Mouse (Mus musculus): ENCODE results near the gene Oasl1.

The Oasl1 gene

DNA sequence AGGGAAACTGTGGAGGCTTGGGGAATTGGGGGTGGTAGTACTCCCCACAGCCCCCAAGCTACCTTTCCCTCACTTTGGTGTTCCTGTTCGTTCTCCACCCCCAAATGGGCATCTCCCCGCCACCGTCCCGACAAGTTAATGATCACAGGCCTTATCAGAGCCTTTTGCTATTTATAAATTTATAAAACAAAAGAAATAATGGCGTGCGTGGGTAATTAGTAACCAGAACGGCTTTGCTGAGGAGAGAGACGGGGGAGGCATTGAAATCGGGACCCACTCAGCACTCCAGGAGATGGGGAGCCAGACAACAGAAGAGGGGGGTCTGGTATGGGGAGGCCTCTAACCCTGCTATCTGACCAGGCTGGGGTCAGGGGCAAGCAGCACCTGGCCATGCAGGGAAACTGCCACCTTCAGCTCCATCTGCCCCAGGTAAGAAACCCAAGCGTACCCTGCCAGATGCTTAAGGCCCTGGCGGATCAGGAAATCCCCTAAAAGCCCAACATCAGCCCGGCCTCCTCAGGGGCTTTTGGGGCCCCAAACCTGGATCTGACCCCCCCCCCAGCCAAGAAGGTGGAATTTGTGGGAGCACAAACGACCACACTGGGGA is 46.7 kb downstream of the Oasl1 start:
- no peak for DNase-seq (ENCODE audit: low spot score)

GRCm38 (mm10) chr5:114970824-114971227 is 47.8 kb downstream of the Oasl1 start, which contains the start of gene Hnf1a:
Hnf1a (minus strand) TSS chr5:114971094.
- DNase-seq (ENCODE audit: low spot score) = no peak

DNA sequence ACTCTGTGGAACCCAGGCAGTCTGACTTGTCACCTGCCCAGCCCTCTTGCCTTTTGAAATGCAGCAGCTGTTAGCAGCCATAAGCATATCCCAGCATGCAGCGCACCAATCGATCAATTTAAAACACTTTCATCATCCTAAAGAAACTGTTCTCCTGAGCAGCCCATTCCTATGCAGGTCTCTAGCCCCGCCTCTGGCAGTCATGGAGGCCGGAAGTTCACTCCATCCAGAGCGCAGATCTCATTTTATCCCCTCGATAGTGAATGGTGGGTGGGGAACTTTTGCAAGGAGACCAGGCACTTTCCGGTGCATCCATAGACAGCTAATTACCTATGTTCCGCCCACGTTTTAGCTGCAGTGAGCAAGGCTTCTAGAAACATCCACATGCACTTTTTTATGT is 49.2 kb downstream of the Oasl1 start:
- no peak for DNase-seq (ENCODE audit: low spot score)

DNA sequence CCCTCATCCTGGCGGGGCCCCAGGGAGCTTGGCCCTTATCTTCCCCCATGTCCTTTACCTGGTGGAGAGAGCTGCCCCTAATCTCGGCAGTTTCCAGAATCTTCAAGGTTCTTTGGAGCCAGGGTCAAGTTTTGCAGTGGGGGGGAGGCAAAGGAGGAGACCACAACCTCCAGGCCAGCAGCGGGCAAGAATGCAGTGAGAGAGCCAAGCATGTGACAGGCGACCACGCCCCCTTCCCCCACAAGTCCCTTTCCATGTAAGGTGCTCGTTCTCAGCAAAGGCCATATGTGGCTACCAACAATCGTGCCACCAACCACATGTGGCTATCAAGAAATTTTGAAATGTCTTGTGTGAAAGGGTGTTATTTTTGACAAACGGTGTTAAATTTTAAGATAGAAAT is 50.1 kb downstream of the Oasl1 start:
- DNase-seq (ENCODE audit: low spot score) = no peak

DNA sequence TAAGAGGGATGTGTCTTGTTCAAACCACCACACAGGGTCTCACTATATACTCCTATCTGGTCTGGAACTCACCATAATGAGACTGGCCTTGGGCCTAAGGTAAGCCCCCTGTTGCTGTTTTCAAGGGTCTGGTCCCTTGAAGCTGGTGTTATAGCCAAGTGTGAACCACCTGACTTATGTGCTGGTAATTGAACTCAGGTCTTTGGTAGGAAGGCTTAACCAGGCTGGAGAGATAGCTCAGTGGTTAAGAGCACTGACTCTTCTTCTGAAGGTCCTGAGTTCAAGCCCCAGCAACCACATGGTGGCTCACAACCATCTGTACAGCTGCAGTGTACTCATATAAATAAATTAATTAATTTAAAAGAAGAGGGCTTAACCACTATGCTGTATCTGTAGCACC is 53.9 kb downstream of the Oasl1 start:
- DNase-seq (ENCODE audit: low spot score) = no peak

GRCm38 (mm10) chr5:114978473-114978872 is 55.4 kb downstream of the Oasl1 start:
- DNase-seq (ENCODE audit: low spot score) = no peak

DNA sequence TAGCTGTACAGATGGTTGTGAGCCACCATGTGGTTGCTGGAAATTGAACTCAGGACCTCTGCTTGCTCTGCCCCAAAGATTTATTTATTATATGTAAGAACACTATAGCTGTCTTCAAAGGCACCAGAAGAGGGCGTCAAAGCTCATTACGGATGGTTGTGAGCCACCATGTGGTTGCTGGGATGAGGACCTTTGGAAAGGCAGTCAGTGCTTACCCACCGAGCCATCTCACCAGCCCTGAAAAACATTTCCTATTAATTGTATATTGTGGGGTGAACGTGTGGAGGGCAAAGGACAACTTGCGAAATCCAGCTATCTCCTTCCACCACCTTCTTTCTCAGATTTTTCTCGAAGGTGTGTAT is 55.8 kb downstream of the Oasl1 start:
- peak; percentile 62 for DNase-seq (ENCODE audit: low spot score)

DNA sequence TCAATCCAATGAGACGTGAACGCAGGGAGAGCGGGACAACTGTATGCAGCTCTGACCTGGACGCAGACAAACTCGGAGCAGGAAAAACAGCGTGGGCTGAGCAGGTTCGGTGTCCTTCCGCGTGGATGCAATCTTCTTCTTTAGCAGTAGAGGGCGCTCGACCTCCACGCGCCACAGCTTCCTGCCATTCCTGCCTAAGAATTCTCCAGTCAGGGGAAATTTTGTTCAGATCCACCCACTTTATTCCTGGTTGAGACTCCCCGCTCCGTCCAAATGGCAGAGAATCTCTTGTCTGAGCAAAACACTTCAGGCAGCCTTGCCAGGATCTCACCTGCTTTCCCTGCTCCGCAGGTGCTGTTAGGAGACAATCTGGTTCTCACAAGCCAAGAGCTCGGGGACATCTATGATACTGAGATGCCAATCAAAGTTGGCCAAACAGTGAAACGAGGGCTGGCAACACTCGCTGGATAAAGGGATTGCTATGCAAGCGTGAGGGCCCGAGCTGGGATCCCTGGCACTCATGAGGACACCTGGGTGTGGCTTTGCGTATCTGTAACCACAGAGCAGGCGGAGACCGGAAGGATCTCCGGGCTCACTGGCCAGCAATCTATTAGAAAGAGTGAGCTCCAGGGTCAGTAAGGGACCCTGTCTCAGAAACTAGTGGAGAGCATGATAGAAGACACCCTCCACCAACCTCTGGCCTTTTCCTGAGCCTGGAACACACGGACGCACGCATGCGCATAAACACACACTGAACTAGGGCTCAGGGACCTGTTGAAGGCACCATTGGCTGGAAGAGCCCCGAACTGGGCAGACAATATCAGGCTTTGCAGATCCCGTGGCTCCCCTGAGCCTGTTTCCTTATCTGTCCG is 56.4 kb downstream of the Oasl1 start:
- peak; percentile 78 for DNase-seq (ENCODE audit: low spot score)

- DNase-seq (ENCODE audit: low spot score) = no peak
These were observed 57.2 kb downstream of the Oasl1 start for GRCm38 (mm10) chr5:114980122-114980748.

DNA sequence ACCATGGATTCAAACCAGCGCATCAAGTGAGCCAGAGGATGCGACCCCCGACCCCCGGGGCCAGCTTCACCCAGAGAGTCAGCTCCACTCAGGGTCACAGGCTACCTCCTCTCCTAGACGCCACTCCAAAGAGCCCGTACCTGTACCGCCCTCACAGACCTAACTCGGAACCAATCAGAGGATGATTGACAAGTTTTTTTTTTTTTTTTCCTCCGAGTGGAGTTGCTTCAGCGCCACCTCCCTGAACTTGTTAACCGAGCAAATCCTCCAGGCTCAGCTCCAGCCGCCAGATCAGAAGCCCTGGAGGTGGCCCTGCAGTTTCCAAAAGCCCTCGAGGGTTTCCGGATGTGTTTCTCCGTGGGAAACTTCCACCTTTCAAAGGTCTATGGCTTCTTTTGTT is 59.0 kb downstream of the Oasl1 start:
- DNase-seq (ENCODE audit: low spot score) = no peak

GRCm38 (mm10) chr5:114985074-114985473 is 62.0 kb downstream of the Oasl1 start:
- DNase-seq (ENCODE audit: low spot score) = no peak

Measured in c-Kit-positive CD71-positive TER-119-positive erythroid progenitor cells, embryonic 14.5 days (primary cell).